Mouse (Mus musculus) left cerebral cortex, postnatal 4 days (tissue): ENCODE results near the gene Casc3. TPM values are rescaled to one million over a fixed set of nuclear protein-coding genes. Genes with fewer than 3 reads are reported as not detected.
A peak's percentile ranks its signal among the peaks of the same experiment; 100 is the strongest.

Experiments
- DNase-seq: peaks from one replicate; pipeline ENCODE4 v3.0.0-alpha.2; 2022
- intact Hi-C: fragments of 180-260 bp; cut with DNase I; formaldehyde crosslinking; loops from one replicate; pipeline ENCODE4 v1.15.1; 2025
- total RNA-seq, 2 experiments: library from RNA; stranded (reverse); gene quantifications; 2 replicates each; pipeline ENCODE4 v1.2.3; 2021

Casc3 gene
- total RNA-seq, 2 experiments from 2014 or later: 61.0 to 67.1 TPM

DNA sequence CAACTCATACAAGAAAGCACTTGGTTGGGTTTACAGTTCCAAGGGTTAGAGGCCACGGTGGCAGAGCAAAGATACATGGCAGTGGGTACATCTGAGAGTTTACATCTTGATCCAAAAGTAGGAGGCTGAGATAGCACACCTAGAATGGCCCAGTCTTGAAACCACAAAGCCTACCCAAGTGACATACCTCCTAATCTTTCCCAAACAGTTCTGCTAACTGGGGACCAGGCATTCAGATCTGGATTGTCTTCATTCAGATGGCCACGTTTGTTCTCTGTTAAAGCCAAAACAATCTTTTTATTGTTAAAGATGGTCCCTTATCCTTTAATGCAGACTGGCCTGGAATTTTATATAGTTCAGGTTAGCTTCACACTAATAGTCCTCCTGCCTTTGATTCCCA is 23.2 kb downstream of the Casc3 start:
- intact Hi-C loops: no loop called here
- DNase-seq: no peak

DNA sequence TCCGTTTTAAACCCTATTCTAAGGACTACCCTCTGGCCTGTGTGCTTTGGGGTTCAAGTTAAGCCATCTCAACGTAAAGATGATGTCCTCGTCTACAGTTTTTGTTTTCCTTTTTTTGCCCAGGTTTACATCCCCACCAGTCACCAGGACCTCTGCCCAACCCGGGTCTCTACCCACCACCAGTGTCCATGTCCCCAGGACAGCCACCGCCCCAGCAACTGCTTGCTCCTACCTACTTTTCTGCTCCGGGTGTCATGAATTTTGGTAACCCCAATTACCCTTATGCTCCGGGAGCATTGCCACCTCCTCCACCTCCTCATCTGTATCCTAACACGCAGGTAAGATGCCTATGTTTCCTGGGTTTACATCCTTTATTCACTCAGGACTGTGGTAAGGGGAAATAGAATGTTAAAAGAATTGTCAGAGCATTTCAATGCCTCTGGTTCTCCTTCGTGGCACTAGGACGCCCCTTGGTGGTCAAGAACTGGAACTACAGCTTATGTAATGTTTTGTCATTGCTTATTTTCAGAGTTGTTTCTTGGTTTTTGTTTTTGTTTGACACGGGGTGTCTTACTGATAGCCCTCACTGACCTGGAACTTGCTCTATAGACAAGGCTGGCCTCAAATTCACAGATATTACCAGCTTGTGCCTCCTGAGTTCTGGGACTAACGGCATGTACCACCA is 24.5 kb downstream of the Casc3 start:
- intact Hi-C loops: no loop called here
- no peak for DNase-seq

DNA sequence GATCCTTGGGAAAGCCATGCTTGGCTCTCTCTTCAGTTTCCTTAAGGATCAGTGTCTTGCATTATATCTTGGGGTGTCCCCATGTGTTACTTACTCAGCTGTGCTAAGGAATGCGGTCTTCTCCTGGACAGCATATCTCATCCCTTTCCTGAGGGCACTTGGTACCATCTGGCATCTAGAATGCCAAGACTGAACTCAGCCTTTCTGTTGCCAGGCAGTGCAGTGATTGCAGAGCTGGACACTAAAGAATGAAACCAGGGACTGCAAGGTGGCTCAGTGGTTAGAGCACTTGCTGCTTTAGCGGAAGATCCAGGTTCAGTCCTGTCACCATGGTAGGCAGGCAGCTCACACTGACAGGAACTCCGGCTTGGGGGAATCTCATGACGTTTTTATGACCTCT is 25.2 kb downstream of the Casc3 start:
- intact Hi-C loops: no loop called here
- no peak for DNase-seq

DNA sequence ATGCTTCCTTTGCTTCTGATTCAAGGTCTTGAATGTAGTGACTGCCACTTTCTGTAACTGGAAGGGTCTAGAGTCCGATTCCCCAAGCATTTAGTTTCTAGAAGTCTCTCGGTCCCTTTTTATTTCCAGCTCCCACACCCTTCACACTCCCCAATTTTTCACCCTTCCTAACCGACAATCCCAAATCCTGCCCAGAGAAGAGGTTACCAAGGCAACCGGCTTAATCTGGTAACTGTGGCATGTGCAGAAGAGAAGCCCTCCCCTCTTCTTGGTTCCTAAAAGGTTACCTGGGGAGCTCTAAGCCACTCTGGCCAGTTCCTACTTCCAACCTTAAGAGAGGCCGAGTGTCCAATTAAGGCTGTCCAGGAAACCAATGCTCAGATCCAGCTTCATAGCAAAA is 30.6 kb downstream of the Casc3 start:
- no peak for DNase-seq
- intact Hi-C loops: no loop called here

DNA sequence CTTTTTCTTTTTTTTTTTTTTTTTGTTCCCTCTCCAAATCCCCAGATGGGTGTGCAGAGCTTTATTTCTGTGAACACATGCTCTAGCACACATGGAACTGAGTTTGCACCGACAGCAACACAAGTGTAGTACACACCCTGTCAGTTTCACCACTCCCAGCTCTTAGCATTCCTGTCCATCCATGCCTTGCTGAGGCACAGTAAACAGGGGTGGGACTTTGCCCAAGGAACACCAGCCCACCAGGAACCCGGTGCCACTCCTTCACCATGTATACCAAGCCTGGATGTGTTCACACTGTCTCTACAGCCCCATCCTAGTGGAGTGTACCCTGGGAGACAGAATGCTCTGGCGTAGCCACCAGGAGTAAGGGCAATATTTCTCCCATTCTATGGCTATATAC is 31.0 kb downstream of the Casc3 start:
- DNase-seq: no peak
- intact Hi-C loops: no loop called here

DNA sequence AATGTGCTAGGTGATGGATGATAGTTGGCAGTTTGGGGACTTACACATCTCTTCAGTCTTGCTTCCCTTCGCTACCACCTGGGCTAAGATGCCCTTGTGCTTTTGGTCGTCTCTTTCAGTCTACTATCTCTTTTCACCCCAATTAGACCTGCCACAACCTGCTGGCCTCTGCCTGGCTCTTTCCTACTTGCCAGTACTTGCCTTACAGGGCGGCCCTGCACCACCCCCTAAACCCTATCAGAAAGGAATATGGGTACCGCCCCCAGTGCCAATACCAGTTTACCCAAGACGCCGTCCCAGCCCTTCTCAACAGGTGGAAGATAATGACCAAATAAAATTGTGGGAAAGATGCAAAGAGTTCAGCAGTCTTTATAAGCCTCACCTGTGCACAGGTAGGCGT is 31.4 kb downstream of the Casc3 start:
- intact Hi-C loops: no loop called here
- no peak for DNase-seq

DNA sequence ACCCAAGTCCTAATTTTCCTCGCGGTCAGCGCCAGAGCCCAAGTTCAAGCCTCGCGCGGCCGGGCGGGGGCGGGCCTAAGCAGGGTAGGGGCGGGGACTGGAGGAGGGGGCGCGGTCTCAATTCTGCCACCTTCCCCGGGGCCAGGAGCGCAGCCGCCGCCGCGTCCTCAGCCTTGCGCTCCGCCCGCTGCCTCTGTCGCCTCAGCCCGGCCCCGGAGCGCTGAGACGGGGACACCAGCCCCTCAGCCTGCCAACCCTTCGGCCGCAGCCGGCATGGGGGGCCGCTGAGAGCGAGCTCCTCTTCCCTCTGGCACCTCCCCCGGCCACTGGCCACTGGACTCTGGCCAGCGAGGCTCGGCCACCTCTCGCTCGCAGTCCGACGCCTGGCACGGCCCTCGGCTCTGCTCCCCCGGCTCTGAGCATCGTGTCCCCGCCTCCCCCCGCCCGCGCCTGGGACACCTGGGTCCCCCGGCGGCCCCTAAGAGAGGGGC is 32.0 kb downstream of the Casc3 start, which contains the start of gene Rapgefl1:
TSS of gene Rapgefl1 (plus strand) at position 135 of the 491 bp plus-strand sequence.
- peak; percentile 86 for DNase-seq
- intact Hi-C loops: no loop called here

DNA sequence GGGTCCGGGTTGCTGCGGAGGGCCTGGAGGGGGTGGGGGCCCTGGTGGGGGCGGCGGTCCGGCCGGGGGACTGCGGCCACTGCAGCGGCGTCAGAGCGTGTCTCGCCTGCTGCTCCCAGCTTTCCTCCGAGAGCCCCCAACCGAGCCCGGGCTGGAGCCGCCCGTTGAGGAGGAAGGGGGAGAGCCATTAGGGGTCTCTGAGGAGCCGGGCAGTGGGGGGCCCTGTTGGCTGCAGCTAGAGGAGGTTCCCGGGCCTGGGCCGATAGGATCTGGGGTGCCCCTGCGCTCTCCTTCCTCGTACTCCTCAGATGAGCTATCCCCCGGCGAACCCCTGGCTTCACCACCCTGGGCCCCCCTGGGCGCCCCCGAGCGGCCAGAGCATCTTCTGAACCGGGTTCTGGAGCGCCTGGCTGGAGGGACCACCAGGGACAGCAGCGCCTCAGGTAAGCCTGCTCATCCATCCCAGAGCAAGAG is 32.6 kb downstream of the Casc3 start:
- no peak for DNase-seq
- intact Hi-C loops: no loop called here

DNA sequence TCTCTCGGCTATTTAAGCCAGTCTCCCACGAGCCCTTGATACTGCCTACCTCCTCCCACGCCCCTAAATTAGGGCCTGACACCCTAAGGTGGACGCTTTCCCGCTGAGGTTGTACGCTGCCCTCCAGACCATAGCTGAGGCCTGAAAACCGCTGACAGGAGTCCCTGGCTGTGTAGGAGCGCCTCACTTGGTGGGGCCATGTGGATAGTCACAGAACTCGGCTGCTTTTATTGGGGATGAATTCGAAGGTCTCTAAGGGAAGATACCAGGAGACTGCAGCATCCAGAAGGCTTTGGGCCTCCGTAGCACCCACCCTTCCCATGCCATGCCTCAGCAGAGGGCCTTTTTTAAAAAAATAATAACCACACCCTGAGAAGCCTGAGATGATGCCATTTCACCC is 33.2 kb downstream of the Casc3 start:
- DNase-seq: no peak
- intact Hi-C loops: no loop called here

DNA sequence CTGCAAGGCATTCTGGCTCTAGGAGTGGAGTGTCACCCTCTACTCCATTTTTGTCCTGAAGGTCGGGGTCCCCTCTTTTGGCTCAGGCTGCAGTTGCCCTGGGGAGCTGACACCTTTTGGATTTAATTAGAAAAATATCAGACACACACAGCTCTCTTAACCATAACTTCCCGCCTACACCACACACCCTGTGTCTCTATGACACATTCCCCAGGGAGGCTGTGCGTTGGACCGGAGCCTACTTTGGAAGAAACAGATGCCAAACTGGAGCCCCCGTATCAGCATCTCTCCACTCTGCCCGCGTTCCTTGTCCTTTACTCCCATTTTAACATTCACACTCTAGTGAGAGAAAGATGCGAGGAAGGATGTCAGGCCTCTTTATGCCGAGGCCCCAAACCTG is 33.8 kb downstream of the Casc3 start:
- DNase-seq: no peak
- intact Hi-C loops: no loop called here

DNA sequence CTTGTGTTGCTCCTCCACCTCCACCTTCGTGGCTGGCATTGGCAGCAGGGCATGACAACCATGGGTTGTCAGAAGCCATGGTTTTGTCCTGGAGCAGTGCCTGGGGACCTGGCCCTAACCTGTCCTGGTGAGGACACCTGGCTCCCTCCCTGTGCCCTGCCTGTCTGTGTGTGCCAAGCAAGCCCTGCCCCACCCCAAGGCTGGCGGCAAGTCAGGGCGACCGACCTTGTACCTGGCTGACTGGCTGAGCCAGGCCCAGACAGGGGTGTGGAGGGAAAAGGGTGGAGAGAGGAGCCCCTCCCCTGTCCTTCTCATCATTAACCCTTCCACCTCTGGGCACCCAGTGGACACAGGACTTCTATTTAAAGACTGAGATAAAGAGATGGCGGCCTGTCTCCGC is 34.7 kb downstream of the Casc3 start:
- intact Hi-C loops: no loop called here
- DNase-seq: no peak

DNA sequence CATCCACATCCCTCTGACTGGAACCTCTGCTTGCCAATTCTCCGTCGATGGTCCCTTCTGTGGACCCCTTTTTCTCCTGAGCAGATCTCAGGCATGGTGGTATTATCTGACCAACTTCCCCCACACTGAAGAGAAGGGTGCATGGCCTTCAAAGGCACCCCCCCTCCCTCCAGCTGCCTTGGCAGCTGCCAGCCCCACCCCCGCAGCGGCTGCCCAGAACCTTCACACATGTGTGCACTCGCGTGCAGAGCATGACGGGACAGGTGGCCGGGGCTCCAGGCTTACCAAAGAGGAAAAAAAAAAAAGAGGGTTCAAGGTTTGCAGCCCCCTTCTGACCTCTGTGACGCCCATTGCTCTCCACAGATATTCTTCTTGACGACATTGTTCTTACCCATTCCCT is 35.2 kb downstream of the Casc3 start:
- no peak for DNase-seq
- intact Hi-C loops: no loop called here

DNA sequence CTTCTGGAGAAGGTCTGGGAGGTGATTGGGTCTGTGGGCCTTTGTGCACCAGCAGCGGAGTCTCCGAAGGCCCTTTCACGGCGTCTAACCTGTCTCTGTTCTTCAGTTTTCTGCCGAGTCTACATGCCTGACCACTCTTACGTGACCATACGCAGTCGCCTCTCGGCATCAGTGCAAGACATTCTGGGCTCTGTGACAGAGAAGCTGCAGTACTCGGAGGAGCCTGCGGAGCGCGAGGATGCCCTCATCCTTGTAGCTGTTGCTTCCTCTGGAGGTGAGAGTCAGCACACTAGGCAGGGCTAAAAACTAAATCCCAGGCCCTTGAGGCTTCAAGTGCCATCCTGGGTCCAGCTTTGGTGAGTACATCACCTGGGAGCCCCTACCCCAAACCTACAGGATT is 41.3 kb downstream of the Casc3 start:
- intact Hi-C loops: no loop called here
- DNase-seq: peak; percentile 45

DNA sequence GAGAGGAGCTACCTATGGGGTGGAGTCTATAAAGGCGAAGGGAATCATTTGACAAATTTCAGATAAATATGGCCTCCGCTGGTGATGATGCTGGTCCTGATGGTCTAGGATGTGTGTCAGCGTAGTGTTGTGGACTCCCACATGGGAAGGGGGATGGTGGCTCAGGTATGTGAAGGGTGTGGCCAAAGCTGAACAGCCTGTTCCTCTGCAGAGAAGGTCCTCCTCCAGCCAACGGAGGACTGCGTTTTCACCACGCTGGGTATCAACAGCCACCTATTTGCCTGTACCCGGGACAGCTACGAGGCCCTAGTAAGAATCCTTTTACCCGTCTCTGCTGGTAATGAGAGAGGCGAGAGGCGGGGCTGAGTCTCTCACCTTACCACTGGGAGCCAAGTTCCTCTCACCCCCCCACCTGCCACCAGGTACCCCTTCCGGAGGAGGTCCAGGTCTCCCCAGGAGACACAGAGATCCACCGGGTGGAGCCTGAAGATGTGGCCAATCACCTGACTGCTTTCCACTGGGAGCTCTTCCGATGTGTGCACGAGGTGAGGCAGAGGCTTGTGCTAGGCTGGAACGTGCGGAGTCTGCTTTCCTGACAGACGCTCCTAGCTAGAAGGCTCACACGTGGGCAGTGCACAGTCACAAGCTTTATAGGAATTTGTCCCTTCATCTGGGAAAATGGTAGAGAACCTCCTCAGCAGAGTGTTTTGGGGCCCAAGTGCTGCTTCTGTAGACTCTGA is 42.3 kb downstream of the Casc3 start:
- intact Hi-C loops: no loop called here
- DNase-seq: no peak

DNA sequence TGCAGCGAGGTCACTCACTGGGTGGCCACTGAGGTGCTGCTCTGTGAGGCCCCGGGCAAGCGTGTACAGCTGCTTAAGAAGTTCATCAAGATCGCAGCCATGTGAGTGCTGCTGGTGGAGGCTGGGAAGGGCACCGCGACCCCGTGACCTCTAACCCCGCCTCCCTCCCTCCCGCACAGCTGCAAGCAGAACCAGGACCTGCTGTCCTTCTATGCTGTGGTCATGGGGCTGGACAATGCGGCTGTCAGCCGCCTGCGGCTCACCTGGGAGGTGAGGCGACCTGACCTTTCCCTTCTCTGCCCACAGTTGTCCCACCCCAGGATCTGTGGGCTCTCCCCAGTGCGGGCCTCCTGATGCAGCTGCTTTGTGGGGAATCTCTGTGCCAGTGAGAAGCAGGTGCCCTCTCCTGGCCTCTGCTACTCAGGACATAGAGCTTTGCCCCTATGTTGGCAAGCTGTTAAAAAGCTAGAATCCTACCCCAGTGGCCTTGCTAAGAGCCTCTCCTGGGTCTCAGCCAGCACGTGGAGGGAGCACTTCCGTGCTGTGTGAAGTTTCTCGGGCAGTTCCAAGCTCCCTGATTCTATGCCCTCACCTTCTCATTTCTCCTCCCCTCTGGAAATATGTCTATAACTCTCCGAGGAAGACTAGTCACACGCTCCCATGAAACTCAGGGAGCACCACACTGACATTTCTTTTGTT is 44.6 kb downstream of the Casc3 start:
- no peak for DNase-seq
- intact Hi-C loops: no loop called here

DNA sequence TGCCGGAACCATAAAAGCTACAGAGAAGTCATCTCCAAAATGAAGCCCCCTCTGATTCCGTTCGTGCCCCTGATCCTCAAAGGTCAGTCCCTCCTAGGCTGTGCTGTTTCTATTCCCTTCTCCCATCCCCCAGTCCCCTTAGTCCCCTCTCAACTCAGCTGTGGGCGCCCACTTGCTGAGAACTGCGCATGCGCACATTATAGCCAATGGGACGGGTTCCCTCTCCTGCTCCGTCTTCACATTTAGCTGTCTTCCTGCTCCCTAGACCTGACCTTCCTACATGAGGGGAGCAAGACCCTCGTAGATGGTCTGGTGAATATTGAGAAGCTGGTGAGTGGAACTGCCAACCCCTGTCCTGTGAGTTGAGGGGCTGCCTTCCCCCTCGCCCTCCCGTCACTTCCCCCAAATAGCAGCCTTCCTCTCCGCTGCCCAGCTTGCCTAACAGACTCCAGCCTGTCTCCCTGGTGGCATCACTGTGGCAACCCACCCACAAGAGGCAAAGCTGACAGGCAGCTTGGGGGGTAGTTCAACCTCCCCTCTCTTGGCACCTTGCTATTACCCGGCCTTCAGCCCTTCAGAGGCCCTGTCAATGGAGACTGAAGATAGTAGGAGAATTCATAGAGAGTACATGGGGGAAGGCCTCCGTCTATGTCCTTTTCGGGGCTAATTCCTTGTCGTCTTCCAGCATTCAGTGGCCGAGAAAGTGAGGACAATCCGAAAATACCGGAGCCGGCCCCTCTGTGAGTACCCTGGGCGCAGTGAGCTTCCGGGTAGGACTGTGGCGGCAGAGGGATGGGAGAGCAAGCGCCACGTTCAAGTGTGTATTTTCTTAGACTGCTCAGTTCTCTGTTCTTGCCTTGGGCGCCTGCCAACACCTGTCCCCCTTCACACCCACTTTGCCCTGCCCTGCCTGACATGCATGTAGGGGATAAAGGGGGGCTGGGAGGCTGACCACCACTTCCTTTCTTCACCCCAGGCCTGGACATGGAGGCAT is 45.7 kb downstream of the Casc3 start:
- peak; percentile 69 for DNase-seq
- intact Hi-C loops: no loop called here

DNA sequence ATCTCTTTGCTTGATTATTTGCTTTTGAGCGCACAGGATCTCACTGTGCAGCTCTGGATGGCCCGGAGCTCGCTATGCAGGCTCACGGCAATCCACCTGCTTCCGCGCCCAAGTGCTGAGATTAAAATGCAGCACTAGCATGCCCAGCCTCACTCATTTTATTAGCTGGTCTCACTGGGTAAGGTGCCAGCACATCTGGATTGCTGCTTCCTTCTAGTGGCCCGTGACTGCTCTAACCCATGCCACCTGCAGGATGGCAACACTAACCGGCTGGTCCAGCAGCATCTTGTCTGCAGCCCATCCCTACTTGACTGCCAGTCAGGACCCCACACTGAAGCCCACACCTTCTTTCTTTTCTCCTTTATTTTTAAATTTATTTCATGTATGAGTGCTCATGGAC is 49.4 kb downstream of the Casc3 start:
- DNase-seq: no peak
- intact Hi-C loops: no loop called here

DNA sequence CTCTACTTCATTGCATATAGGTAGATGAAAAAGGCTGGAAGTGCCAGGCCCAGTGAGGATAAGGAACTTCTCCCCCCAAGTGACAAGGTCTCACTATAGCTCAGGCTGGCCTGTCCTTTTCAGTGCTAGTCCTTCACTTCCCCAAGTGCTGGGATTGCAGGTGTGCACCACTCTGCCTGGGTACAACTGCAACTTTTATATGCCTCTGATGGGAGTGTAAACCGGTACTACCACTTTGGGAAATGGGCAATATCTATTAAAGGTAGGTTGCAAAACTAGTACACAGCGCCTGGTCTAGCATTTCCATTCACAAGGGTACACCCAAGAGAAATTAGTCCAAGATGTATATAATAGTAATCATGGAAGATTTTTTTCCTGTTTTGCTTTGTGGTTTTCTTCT is 50.0 kb downstream of the Casc3 start:
- intact Hi-C loops: no loop called here
- no peak for DNase-seq

DNA sequence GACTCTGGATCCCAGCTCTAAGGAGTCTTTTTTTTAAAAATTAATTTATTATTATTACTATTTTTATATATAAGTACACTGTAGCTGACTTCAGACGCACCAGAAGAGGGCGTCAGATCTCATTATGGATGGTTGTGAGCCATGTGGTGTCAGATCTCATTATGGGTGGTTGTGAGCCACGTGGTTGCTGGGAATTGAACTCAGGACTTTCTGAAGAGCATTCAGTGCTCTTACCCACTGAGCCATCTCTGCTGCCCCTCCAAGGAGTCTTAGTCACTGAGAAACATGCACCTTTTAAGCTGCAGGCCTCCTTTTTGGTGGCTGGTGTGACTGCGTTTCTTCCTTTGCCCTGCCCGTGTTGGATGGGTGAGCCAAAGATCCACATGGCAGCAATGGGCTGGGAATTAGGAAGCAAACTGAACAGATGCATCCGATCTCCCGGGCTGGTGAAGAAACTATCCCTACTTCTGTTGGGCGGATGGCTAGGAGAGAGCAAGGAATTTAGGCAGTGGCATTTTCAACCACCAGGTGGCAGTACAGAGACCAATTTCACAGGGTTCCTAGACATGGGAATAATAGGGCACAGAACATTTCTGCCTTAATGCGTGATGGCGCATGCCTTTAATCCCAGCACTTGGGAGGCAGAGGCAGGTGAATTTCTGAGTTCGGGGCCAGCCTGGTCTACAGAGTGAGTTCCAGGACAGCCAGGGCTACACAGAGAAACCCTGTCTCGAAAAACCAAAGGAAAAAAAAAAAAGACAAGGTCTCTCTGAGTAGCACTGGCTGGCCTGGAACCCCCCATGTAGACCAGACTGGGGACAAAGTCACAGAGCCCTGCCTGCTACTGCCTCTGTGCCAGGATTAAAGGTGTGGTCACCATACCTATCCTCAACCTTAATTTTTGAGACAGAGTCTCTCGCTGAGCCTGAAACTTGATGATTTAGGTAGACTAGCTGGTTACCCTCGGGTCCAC is 54.3 kb downstream of the Casc3 start:
- intact Hi-C loops: no loop called here
- peak; percentile 89 for DNase-seq
